Mouse (Mus musculus) 416B (cell line): ENCODE measurements around the gene Vmn1r54.
A peak's percentile ranks its signal among the peaks of the same experiment; 100 is the strongest.
"Not testable (repeated sequence)": the region's sequence is repeated elsewhere in the genome, so short reads cannot be mapped to it uniquely, and the experiment has no call there.

ENCODE experiments used
- DNase-seq: peaks from one replicate; pipeline ENCODE4 v3.0.0; 2011; ENCODE audit warnings: low read depth

The Vmn1r54 gene

DNA sequence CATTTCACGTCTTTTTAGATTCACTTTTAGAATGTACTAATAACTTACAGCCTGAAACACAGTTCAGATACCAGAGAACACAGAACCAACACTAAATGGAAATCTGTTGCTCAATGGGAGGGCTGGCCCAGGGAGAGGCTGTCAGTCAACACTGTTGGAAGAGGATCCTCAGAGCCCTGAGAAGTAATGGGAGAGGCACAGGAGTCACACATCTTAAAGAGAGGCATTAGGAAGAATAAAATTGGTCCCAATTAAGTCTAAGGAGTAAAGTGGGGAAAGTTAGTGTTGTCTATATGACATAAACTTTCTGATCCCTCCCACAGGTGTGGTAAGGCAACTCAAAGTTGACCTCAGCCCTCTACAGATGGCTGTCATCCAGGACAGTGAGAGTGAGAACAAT lies at the start of gene Vmn1r54:
TSS of gene Vmn1r54 (plus strand) at position 301 of the 400 bp plus-strand sequence.
- DNase-seq, result no peak

DNA sequence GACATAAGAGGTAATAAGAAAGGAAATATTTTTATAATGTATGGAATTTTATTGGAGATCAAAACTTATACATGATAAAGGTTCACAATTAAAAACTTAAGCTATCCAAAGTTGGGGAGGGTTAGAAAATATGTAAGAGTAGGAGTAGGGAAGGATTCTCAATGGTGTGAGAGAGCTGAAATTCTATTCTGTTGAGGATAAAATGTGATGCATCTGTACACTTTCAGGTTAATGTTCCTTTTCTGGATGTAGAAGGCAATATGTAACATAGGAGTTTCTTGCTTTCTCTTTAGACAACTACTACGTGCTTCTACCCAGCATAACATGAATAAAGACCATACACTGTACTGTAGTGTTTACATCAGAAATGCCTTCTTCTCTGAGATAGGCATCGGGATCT lies 43.6 kb upstream of the Vmn1r54 start, which contains the start of gene V1ra8:
TSS of gene V1ra8 (plus strand) at position 301 of the 400 bp plus-strand sequence.
- not testable (repeated sequence) for DNase-seq

DNA sequence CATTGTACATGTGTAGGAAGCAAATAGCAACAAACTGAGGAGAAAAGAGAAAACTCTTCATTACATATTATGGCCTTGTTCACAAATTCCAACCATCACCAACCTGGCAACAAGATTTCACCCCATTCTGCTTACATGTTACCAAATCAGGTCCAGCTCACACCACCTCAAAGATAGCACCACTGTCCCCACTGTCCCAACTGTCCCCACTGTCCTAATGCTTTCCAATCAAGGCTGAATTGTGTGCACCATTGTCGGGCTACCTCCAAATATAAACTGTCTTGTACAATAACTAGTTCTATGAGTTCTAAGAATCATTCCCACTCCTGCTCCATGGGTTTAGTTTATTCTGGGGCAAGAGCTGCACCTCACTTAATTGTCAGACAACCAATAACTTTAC lies 21.8 kb upstream of the Vmn1r54 start, which contains the start of gene Vmn1r53:
TSS of gene Vmn1r53 (minus strand) at position 101 of the 400 bp plus-strand sequence.
- DNase-seq, result no peak

DNA sequence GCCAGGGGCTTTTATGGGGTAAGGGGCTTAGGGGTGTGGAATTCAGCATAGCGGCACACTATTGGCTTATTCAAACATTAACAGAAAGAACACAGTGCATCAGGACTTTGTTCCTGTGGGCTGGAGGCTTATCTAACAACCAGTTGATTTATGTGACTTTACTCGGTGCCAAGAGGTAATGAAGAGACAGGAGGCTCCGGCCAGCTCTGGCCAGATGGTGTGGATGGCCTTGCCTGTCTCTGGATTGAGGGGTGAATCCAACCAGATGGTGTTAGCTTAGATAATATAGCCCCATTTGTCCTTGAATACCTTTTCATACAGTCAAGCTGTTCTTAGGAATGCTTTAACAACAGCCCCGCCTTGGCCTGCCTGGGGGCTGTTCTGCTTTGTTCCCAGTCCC lies 14.0 kb upstream of the Vmn1r54 start:
- DNase-seq, result not testable (repeated sequence)

DNA sequence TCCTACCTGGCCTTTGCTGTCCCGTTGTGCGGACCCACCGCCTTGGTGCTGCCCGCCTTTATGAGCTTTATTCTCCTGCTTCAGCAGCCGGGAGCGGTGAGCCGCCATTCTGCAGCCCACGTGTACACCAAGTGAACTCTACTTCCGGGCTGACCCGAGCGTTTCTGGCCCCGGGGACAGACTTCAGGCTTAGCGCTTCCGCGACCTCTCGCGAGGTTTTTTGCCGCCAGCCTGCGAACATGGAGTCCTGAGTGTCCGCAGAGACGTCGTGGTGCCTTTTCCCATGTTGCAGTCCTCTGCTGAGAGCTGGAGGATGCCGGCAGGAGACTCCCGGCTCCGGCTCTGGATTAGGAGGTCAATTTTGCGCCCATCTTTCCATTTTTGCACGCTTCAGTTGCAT lies 13.4 kb upstream of the Vmn1r54 start:
- DNase-seq, result no peak

DNA sequence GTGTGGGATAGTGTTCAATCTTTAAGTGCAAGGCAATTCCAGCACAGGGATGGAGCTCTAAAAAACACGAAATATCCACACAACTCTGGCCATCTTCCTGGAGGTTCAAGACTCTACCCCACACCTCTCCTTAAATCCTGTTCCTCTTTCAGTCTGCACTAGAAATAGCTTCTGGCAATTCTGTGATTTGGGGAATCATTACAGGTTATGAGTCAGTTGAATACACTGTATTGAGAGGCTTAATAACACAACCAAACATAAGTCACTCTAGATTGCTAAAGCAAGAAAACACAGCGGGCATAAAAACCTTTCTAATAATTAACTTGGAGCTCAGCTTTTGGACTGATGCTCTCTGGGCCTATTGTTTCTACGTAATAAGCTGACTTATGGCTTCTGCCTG lies 2.1 kb upstream of the Vmn1r54 start:
- DNase-seq, result no peak

DNA sequence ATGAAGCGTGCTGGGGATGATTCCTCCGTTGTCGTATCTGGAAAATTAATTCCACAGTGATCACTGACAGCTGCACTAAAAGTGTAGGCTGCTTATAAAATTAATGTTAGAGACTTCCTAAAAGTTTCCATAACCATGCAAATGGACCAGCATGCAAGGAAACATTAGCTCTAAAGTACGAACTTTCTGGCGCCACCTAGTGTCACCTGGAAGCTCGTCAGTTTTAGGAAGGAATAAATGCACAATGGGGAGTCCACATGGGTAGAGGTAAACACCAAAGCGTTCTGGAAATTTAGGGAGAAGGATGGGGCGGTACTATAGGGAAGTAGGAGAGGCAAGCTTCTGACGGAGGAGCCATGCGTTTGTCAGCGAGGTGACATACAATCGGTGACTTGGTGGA lies 42.2 kb downstream of the Vmn1r54 start:
- DNase-seq, result peak; percentile 30

DNA sequence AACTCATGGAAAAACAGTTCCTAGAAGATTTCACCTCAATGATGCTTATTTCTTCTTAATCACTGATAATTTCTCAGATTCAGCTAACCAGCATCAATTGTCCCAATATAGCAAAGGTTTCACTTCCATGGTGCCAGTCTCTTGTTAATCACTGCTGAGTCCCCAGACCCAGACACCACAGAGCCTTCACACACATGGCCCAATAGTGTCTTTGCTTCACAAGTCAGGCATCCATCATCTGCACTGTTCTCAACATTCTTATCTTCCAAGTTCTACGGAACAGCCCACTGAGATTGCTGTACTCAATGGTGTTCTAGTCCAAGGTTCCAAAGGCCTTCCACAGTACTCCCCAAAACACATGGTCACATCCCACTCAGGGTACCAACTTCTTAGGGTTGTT lies 54.8 kb downstream of the Vmn1r54 start, which contains the start of gene BC048671:
TSS of gene BC048671 (plus strand) at position 301 of the 400 bp plus-strand sequence.
- DNase-seq, result no peak

DNA sequence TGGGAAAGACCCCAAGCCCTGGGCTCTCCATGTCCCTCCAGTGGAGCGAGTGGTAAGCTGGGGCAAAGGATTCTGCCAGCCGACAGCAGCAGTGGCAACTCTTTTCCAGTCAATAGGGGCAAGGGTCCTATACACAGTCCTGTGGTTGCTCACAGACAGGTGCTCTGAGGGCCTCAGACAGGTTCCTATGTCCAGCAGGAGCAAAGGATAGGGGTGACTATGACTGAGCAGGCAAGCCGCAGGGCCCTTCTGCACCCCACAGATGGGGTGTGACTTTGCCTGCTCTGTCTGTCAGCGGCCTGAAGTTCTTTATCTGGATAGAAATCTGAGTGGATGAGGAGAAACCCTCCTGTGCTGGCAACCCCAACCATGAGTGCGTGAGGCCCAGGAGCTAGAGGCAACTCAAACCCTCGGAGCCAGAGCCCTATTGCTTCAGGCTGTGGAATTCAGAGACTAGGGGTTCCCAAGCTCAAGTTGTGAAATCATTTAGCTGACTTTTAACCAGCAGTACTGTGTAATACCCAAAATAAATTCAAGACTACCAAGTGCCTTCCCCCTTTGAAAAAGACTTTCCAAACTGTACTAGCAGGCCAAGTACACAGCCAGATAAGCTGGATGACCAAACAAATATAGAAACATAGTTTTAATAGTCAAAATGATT lies 60.3 kb downstream of the Vmn1r54 start:
- no peak for DNase-seq

DNA sequence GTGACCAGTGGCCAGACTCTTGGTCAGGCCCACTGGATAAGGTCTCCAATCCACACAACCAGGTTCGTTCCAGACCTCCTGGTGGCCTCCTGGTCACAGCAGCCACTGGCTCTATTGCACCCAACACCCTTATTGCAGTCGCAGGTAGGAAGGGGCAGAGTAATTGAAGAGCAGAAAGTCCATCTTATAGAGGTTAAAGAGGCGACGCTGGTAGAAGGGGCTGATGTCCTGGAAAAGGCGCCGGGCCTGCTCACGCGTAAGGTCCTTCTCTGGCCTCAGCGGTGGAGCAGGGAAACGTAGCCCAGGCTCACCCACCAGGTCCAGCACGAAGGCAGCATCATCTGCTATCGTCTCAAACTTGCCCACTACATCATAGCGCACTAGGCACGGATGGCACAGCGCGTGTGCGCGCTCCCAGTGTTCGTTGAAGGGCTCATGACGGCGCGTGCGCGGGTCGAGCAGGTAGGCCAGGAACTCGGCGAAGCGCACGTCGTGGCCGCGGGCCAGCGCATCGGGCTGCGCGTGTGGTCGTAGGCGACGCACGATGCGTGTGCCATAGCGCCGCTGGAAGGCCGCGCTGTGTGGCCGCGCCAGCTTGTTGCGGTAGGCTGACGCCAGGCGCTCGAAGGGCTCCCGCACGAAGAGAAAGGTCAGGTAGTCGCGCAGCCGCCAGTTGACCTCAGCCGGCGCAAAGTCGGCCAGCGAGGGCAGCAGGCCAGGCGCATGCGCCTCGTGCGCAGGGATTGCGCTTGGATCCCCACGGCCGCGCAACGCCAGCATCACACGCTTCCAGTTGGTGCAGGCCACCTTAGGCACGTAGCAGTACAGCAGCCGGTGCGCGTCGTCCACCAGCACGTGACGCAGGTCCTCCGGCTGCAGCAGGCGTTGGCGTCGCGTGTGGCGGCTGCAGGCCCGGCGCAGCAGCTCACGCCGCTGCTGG lies 63.0 kb downstream of the Vmn1r54 start:
- no peak for DNase-seq

DNA sequence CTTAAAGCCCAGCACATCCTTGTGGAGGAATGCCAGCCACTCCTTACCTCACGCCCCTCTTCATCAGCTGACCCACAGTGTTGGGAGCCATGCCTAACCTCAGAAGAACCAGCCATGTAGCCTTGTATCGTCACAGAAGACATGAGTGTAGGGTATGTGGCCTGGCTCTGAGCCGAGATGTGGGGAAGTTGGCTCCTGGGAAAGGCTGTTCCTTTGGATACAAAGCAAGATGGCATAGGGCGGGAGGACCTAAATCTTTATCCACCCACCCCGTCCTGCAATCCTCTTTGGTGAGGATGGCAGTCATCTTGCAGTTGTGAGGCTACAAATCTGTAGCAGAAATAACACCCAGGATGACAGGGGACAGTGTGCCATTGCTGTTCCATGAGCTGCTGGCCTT lies 69.9 kb downstream of the Vmn1r54 start:
- DNase-seq, result no peak

DNA sequence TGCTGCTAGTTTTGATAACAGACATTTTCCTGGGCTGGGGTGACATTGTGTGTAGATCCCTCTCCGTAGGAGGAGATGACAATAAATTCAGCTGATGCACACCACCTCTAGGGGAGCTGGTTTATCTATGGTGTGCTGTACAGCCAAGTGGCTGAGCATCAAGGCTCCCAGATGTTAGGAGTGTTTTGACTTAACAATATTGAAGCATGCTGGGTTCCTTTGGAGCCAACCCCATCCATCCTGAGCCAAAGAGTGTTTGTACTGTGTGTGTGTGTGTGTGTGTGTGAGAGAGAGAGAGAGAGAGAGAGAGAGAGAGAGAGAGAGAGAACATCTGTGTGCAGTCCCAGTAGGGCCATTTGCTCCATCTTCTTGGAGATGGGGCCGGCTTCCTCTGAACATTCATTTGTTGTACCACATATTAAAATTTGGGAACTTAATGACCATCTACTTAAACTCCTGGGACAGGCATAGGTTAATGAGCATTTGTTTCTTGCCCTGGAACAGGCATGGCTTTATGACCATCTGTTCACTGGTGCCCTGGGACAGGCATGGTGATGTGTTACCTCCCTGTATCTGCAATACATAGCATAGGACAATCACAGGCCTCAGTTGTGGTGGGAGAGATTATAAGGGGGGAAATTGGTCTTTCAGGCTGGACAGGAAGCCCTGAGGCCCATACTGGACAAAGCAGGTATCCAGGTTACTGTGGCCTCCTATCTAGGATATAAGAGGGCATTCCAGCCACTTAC lies 71.6 kb downstream of the Vmn1r54 start:
- DNase-seq, result no peak

DNA sequence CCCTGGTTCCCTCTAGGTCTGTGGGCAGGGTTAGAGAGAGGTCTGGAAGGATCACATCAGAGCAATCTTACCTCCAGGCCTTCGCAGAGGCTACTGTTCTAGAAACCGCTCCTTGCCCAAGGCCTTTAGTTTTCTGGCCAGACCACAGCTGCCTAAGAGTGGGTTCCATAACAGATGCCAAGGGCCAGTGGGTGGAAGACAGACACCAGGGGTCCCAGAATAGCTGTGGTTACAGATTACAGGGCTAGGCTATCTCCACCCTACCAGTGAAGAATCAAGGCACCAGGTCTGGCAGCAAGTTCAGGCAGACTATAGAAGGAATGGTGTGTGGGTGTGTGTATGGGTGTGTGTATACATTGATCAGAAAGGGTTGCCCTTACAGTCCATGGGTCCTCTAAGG lies 72.9 kb downstream of the Vmn1r54 start:
- no peak for DNase-seq

DNA sequence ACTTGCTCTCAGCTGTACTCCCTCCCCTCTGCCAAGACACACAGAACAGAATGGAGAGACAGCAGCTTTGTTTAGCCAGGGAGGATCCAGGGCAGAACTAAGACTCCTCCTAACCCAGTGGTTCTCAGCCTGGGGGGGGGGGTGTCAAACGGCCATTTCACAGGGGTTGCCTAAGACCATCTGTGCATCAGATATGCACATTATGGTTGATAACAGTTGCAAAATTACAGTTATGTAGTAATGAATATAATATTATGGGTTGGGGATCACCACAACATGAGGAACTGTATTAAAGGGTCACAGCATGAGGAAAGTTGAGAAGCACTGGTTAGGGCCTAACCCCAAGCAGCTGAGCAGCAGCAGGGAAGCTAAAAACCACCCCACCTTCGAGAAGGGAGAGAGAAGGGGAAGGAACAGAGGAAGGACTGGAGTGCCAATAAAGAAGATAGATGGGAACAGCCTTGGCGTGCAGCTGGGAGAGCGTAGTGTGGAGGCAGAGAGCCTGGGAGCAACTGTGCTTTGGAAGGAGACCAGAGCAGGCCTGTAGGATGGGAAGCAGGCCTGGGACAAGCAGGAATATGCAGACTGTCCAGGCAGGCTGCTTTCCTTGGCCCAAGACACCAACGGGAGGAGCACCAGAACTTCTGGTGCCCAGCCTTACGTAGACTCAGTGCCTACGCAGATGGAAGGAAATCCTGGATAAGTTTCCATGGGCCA lies 73.5 kb downstream of the Vmn1r54 start:
- peak; percentile 58 for DNase-seq

DNA sequence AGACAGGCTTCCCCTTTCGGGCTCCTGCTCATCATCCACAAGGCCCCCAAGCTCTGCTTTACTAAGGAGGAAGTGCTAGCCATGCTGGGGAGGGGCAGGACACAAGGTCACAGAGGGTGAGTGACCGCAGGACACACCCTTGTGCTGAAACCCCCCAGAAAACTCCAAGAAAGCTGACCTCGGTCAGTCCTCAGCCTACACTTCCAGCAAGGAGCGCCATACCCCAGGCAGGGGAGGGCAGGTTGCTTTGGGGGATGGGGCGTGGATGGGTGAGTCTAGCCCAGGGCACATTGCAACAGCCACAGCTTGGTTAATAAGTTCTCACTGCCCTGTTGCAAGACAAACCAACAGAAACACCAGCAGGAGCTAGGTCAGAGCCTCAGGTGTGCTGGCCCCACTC lies 74.3 kb downstream of the Vmn1r54 start:
- peak; percentile 36 for DNase-seq
